Mouse (Mus musculus) midbrain, embryonic 16.5 days (tissue): Measurements from ENCODE around the gene Gm3618. TPM values are rescaled to one million over a fixed set of nuclear protein-coding genes. Genes with fewer than 3 reads are reported as not detected.
"Not testable (repeated sequence)": the region's sequence is repeated elsewhere in the genome, so short reads cannot be mapped to it uniquely, and the experiment has no call there.

Source experiments
- ATAC-seq: fragments of 200-750 bp; cut with Nextera tagmentation; 2 replicates; pipeline ENCODE4 v1.8.0; 2017; ENCODE audit warnings: moderate TSS enrichment
- H3K27ac ChIP-seq: fragments of 300-500 bp; sonication (generic); 2 replicates; pipeline ENCODE4 v1.5.1; 2014; ENCODE audit warnings: mild to moderate bottlenecking, low read length, mixed read lengths
- H3K27me3 ChIP-seq: fragments of 300-500 bp; sonication (generic); 2 replicates; pipeline ENCODE4 v1.6.1; 2014; ENCODE audit warnings: low read depth, low read length, mixed read lengths; ENCODE audit not compliant: control insufficient read depth, insufficient read depth
- H3K36me3 ChIP-seq: fragments of 300-500 bp; sonication (generic); 2 replicates; pipeline ENCODE4 v1.6.1; 2014; ENCODE audit warnings: mild to moderate bottlenecking, low read length, moderate library complexity, mixed read lengths; ENCODE audit not compliant: control insufficient read depth, insufficient read depth
- H3K4me1 ChIP-seq: fragments of 300-500 bp; sonication (generic); 2 replicates; pipeline ENCODE4 v1.6.1; 2014; ENCODE audit warnings: mild to moderate bottlenecking, low read length, mixed read lengths; ENCODE audit not compliant: control insufficient read depth, insufficient read depth
- H3K4me2 ChIP-seq: fragments of 300-500 bp; sonication (generic); 2 replicates; pipeline ENCODE4 v1.6.1; 2014; ENCODE audit warnings: mild to moderate bottlenecking, low read length, mixed read lengths
- H3K4me3 ChIP-seq: fragments of 300-500 bp; sonication (generic); 2 replicates; pipeline ENCODE4 v1.5.1; 2014; ENCODE audit warnings: low read depth, mild to moderate bottlenecking, low read length, moderate library complexity, mixed read lengths
- H3K9ac ChIP-seq: fragments of 300-500 bp; sonication (generic); 2 replicates; pipeline ENCODE4 v1.6.1; 2014; ENCODE audit warnings: low read depth, low read length, mixed read lengths
- H3K9me3 ChIP-seq: fragments of 300-500 bp; sonication (generic); replicated peaks from 2 replicates; pipeline ENCODE4 v1.6.1; 2014; ENCODE audit warnings: mild to moderate bottlenecking, low read length, mixed read lengths; ENCODE audit not compliant: control insufficient read depth, poor library complexity, severe bottlenecking
- WGBS: fragments of 180-500 bp; shearing (Covaris S2); extraction: QIAGEN DNeasy Blood & Tissue Kit; methylation state at CpG from one replicate; pipeline ENCODE4 v1.1.7; 2014; 5-methylcytosine and 5-hydroxymethylcytosine counted together
- polyA plus RNA-seq: library from polyadenylated mRNA; unstranded; fragments of >200 nt; fragmentation: Nextera tagmentation; extraction: Ambion mirVana; gene quantifications from 2 replicates; pipeline ENCODE4 v1.2.1, GENCODE M21; 2015

The Gm3618 gene
- polyA plus RNA-seq = not detected in 2 replicates

- no CpG with 5 or more reads among the region's 10 CpGs for WGBS
- not testable (repeated sequence) for ATAC-seq, H3K27me3 ChIP-seq
Observed at GRCm38 (mm10) chr14:6343578-6343977, at the start of gene Gm3618. Gene Gm3618, minus strand, starts transcription at chr14:6343678.

GRCm38 (mm10) chr14:6390219-6390618 is 46.7 kb upstream of the Gm3618 start, which contains the start of gene Gm16440:
Gene Gm16440, minus strand, starts transcription at chr14:6390319.
- H3K27ac ChIP-seq, H3K4me3 ChIP-seq, H3K36me3 ChIP-seq, H3K9me3 ChIP-seq, H3K4me1 ChIP-seq, ATAC-seq, H3K27me3 ChIP-seq, H3K4me2 ChIP-seq, H3K9ac ChIP-seq: not testable (repeated sequence)
- WGBS = 96% methylated on average over 2 of the region's 4 CpGs

More at GRCm38 (mm10) chr14:6343578-6343977, at the start of gene Gm3618:
- H3K9me3 ChIP-seq, H3K4me3 ChIP-seq, H3K27ac ChIP-seq, H3K4me2 ChIP-seq, H3K4me1 ChIP-seq, H3K36me3 ChIP-seq, H3K9ac ChIP-seq: not testable (repeated sequence)

GRCm38 (mm10) chr14:6304743-6305142 is 38.7 kb downstream of the Gm3618 start, which contains the start of gene Gm21103:
Gene Gm21103, minus strand, starts transcription at chr14:6304843.
- H3K9me3 ChIP-seq, H3K4me1 ChIP-seq, H3K27me3 ChIP-seq, ATAC-seq, H3K9ac ChIP-seq, H3K4me3 ChIP-seq, H3K27ac ChIP-seq, H3K36me3 ChIP-seq, H3K4me2 ChIP-seq: not testable (repeated sequence)
- WGBS = 81% methylated on average over 2 of the region's 2 CpGs

- H3K4me3 ChIP-seq = peak within 1 kb of the TSS; percentile 54
- not testable (repeated sequence) for H3K36me3 ChIP-seq, H3K27me3 ChIP-seq, H3K4me1 ChIP-seq, ATAC-seq, H3K9me3 ChIP-seq
- H3K4me2 ChIP-seq = peak within 1 kb of the TSS; percentile 56
- peak within 1 kb of the TSS; percentile 55; the same call in 1 of the 2 replicates for H3K27ac ChIP-seq
- 3% methylated on average over 27 of the region's 57 CpGs for WGBS
- H3K9ac ChIP-seq = peak within 1 kb of the TSS; percentile 76
Observed at GRCm38 (mm10) chr14:6286931-6287715, 56.4 kb downstream of the Gm3618 start, which contains the start of gene Gm3411. Gene Gm3411, minus strand, starts transcription at chr14:6287250.

Other genes starting within 250 kb of the Gm3618 start
- gene Gm8206, start 249.7 kb downstream of the Gm3618 start, polyA plus RNA-seq = 3.9 and 7.0 TPM in 2 replicates
- 5.9 and 6.3 TPM in 2 replicates for gene Gm3468, start 235.0 kb downstream of the Gm3618 start, polyA plus RNA-seq
- not detected in 2 replicates for gene Gm3476, start 217.9 kb downstream of the Gm3618 start, polyA plus RNA-seq
- not detected in 2 replicates for gene Gm21560, start 124.4 kb downstream of the Gm3618 start, polyA plus RNA-seq
- gene Gm3411, start 56.4 kb downstream of the Gm3618 start, polyA plus RNA-seq = 10.4 and 12.1 TPM in 2 replicates
- not detected in 2 replicates for gene Gm21103, start 38.8 kb downstream of the Gm3618 start, polyA plus RNA-seq
- gene Gm16440, start 46.6 kb upstream of the Gm3618 start, polyA plus RNA-seq = not detected in 2 replicates
- gene Gm3591, start 68.8 kb upstream of the Gm3618 start, polyA plus RNA-seq = 6.4 and 7.9 TPM in 2 replicates
- not detected in 2 replicates for gene Gm3594, start 100.9 kb upstream of the Gm3618 start, polyA plus RNA-seq
- gene Gm8356, start 193.6 kb upstream of the Gm3618 start, polyA plus RNA-seq = not detected in 2 replicates
- 0.92 and 1.0 TPM in 2 replicates for gene Gm3629, start 246.9 kb upstream of the Gm3618 start, polyA plus RNA-seq